Mouse (Mus musculus): ENCODE data around the gene Olfr1152. TPM values are rescaled to one million over a fixed set of nuclear protein-coding genes. Genes with fewer than 3 reads are reported as not detected.

Olfr1152 gene
- not detected for polyA plus RNA-seq (2014; fragmentation: Illumina TruSeq; extraction: RNeasy Lipid Tissue Mini Kit (QIAGEN cat#74804); ENCODE audit: low read depth, low replicate concordance)

DNA sequence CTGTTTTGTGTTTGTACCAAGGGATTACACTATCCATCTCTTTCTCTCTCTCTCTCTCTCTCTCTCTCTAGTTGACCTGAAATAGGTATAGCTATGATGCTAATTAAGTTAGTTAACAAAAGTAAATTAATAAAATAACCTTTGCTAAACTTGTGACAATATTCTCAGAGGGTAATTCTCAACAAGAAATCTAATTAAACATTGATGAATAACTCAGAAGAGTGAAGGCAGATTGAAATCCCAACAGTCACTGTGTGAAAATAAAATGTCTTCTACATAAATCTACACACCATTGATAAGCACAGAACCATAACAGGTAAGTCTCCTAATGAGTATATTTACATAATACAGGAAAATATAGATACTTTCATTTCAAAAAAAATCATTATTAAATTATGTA is at the start of gene Olfr1152:
TSS of gene Olfr1152 (plus strand) at position 301 of the 400 bp plus-strand sequence.

DNA sequence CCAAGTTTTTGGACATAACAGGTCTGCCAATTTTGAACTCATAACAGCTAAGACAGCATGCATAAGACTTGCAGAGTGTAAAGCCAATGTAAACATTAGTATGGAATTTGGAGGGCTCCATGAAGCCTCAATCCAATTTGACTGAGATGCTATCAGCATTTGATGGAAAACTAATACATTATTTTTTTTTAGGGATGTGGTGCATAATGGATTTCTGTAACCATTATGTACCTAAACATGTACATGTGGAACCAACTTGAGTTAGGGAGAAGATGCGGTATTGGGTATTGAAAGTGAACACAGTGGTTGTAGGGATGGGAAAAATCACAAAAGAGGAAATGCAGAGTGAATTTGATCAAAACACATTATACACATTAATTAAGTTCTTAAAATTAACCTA is 36.1 kb upstream of the Olfr1152 start, which contains the start of gene Olfr1148:
TSS of gene Olfr1148 (plus strand) at position 301 of the 400 bp plus-strand sequence.

DNA sequence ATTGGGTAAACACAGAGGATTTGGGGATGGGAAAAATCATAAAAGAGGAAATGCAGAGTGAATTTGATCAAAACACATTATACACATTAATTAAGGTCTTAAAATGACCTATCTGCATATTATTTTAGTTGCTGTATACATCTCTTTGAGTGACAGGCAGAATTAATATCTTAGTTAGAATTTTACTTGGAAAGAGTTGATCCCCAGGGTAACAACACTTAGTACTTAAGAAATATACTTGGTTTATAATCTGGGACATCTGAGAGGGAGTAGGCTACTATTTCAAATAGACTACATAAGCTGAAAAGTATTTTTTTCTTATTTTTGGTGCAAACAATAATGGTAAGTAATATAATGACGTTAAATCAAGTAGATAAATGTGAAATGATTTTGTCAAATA is 22.6 kb upstream of the Olfr1152 start, which contains the start of gene Olfr1150-ps1:
TSS of gene Olfr1150-ps1 (plus strand) at position 301 of the 400 bp plus-strand sequence.

DNA sequence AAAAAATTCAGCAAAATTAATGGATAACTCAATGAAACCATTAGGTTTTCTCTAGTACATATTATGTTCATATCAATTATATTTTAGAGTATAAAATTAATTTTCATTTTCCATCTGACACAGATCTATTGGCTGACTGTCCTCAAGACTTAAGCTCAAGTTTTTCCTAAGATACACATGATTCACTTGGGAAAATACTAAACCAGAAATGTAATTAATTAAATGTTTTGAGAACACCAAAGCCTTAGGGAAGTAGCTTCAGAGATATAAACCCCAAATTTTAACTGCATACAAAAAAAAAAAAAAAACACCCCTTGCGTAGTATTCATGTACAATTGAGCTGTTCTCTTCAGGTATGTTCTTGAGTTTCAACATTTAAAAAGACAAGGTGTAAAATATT is 10.7 kb upstream of the Olfr1152 start, which contains the start of gene Olfr1151:
TSS of gene Olfr1151 (plus strand) at position 301 of the 400 bp plus-strand sequence.

DNA sequence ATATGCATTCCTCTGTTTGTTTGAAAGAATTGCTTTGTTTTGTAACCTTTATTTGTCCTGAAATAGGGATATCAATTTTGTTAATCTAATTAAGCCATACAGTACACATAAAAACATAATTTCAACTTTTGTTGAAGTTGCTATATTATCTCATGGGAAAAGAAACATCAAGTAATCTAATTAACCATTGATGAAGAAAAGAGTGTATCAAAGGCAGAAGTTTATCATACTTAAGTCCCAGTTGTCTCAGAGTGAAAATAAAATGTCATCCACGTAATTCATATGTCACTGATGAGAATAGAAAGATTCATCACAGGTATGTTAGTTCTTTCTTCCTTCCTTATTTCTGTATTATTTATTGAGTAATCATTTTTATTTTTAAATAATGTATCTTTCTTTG is 28.4 kb downstream of the Olfr1152 start, which contains the start of gene Olfr1153:
TSS of gene Olfr1153 (plus strand) at position 301 of the 400 bp plus-strand sequence.

DNA sequence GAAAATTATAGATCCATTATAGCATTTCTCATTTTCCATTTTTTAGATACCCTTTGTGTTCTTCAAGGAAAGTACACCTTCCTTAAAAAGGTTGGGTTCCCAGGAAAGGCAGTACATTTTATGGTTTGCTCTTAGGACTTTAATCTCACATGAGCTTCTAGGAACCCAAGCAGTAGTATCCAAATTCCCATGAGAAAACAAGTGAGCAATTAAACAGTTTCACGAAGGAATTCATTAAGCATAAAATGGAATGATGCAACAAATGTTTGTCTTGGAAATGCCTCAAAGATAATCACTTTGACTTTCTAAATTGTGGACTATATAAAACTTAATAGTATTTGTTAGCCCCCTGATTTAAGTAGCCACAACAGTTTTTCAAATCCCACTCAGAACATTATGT is 38.8 kb downstream of the Olfr1152 start, which contains the start of gene Olfr1154:
TSS of gene Olfr1154 (minus strand) at position 101 of the 400 bp plus-strand sequence.

Other genes with a start within 250 kb of the Olfr1152 start
- gene Olfr1131, start 239.4 kb upstream of the Olfr1152 start, polyA plus RNA-seq (2014; fragmentation: Illumina TruSeq; extraction: RNeasy Lipid Tissue Mini Kit (QIAGEN cat#74804); ENCODE audit: low read depth, low replicate concordance): not detected
- gene Olfr1132, start 229.0 kb upstream of the Olfr1152 start, polyA plus RNA-seq (2014; fragmentation: Illumina TruSeq; extraction: RNeasy Lipid Tissue Mini Kit (QIAGEN cat#74804); ENCODE audit: low read depth, low replicate concordance): not detected
- not detected for gene Olfr1133, start 219.1 kb upstream of the Olfr1152 start, polyA plus RNA-seq (2014; fragmentation: Illumina TruSeq; extraction: RNeasy Lipid Tissue Mini Kit (QIAGEN cat#74804); ENCODE audit: low read depth, low replicate concordance)
- gene Olfr1134, start 208.0 kb upstream of the Olfr1152 start, polyA plus RNA-seq (2014; fragmentation: Illumina TruSeq; extraction: RNeasy Lipid Tissue Mini Kit (QIAGEN cat#74804); ENCODE audit: low read depth, low replicate concordance): not detected
- gene Olfr1135, start 192.8 kb upstream of the Olfr1152 start, polyA plus RNA-seq (2014; fragmentation: Illumina TruSeq; extraction: RNeasy Lipid Tissue Mini Kit (QIAGEN cat#74804); ENCODE audit: low read depth, low replicate concordance): not detected
- not detected for gene Olfr1136, start 172.5 kb upstream of the Olfr1152 start, polyA plus RNA-seq (2014; fragmentation: Illumina TruSeq; extraction: RNeasy Lipid Tissue Mini Kit (QIAGEN cat#74804); ENCODE audit: low read depth, low replicate concordance)
- not detected for gene Olfr1137, start 153.3 kb upstream of the Olfr1152 start, polyA plus RNA-seq (2014; fragmentation: Illumina TruSeq; extraction: RNeasy Lipid Tissue Mini Kit (QIAGEN cat#74804); ENCODE audit: low read depth, low replicate concordance)
- gene Olfr1138, start 126.5 kb upstream of the Olfr1152 start, polyA plus RNA-seq (2014; fragmentation: Illumina TruSeq; extraction: RNeasy Lipid Tissue Mini Kit (QIAGEN cat#74804); ENCODE audit: low read depth, low replicate concordance): not detected
- not detected for gene Olfr1140, start 122.7 kb upstream of the Olfr1152 start, polyA plus RNA-seq (2014; fragmentation: Illumina TruSeq; extraction: RNeasy Lipid Tissue Mini Kit (QIAGEN cat#74804); ENCODE audit: low read depth, low replicate concordance)
- not detected for gene Olfr1141, start 112.5 kb upstream of the Olfr1152 start, polyA plus RNA-seq (2014; fragmentation: Illumina TruSeq; extraction: RNeasy Lipid Tissue Mini Kit (QIAGEN cat#74804); ENCODE audit: low read depth, low replicate concordance)
- gene Olfr152, start 87.0 kb upstream of the Olfr1152 start, polyA plus RNA-seq (2014; fragmentation: Illumina TruSeq; extraction: RNeasy Lipid Tissue Mini Kit (QIAGEN cat#74804); ENCODE audit: low read depth, low replicate concordance): not detected
- gene Olfr1143, start 65.9 kb upstream of the Olfr1152 start, polyA plus RNA-seq (2014; fragmentation: Illumina TruSeq; extraction: RNeasy Lipid Tissue Mini Kit (QIAGEN cat#74804); ENCODE audit: low read depth, low replicate concordance): not detected
- gene Olfr1145, start 56.7 kb upstream of the Olfr1152 start, polyA plus RNA-seq (2014; fragmentation: Illumina TruSeq; extraction: RNeasy Lipid Tissue Mini Kit (QIAGEN cat#74804); ENCODE audit: low read depth, low replicate concordance): not detected
- not detected for gene Olfr1148, start 36.0 kb upstream of the Olfr1152 start, polyA plus RNA-seq (2014; fragmentation: Illumina TruSeq; extraction: RNeasy Lipid Tissue Mini Kit (QIAGEN cat#74804); ENCODE audit: low read depth, low replicate concordance)
- gene Olfr1150-ps1, start 22.5 kb upstream of the Olfr1152 start, polyA plus RNA-seq (2014; fragmentation: Illumina TruSeq; extraction: RNeasy Lipid Tissue Mini Kit (QIAGEN cat#74804); ENCODE audit: low read depth, low replicate concordance): not detected
- not detected for gene Olfr1151, start 10.6 kb upstream of the Olfr1152 start, polyA plus RNA-seq (2014; fragmentation: Illumina TruSeq; extraction: RNeasy Lipid Tissue Mini Kit (QIAGEN cat#74804); ENCODE audit: low read depth, low replicate concordance)
- not detected for gene Olfr1153, start 28.5 kb downstream of the Olfr1152 start, polyA plus RNA-seq (2014; fragmentation: Illumina TruSeq; extraction: RNeasy Lipid Tissue Mini Kit (QIAGEN cat#74804); ENCODE audit: low read depth, low replicate concordance)
- gene Olfr1154, start 38.7 kb downstream of the Olfr1152 start, polyA plus RNA-seq (2014; fragmentation: Illumina TruSeq; extraction: RNeasy Lipid Tissue Mini Kit (QIAGEN cat#74804); ENCODE audit: low read depth, low replicate concordance): not detected
- gene Olfr1155, start 78.6 kb downstream of the Olfr1152 start, polyA plus RNA-seq (2014; fragmentation: Illumina TruSeq; extraction: RNeasy Lipid Tissue Mini Kit (QIAGEN cat#74804); ENCODE audit: low read depth, low replicate concordance): not detected
- gene Olfr1156, start 86.6 kb downstream of the Olfr1152 start, polyA plus RNA-seq (2014; fragmentation: Illumina TruSeq; extraction: RNeasy Lipid Tissue Mini Kit (QIAGEN cat#74804); ENCODE audit: low read depth, low replicate concordance): not detected
- gene Olfr1157, start 101.8 kb downstream of the Olfr1152 start, polyA plus RNA-seq (2014; fragmentation: Illumina TruSeq; extraction: RNeasy Lipid Tissue Mini Kit (QIAGEN cat#74804); ENCODE audit: low read depth, low replicate concordance): not detected
- not detected for gene Olfr74, start 108.2 kb downstream of the Olfr1152 start, polyA plus RNA-seq (2014; fragmentation: Illumina TruSeq; extraction: RNeasy Lipid Tissue Mini Kit (QIAGEN cat#74804); ENCODE audit: low read depth, low replicate concordance)
- gene Olfr1158, start 123.6 kb downstream of the Olfr1152 start, polyA plus RNA-seq (2014; fragmentation: Illumina TruSeq; extraction: RNeasy Lipid Tissue Mini Kit (QIAGEN cat#74804); ENCODE audit: low read depth, low replicate concordance): not detected
- not detected for gene Olfr1160, start 141.8 kb downstream of the Olfr1152 start, polyA plus RNA-seq (2014; fragmentation: Illumina TruSeq; extraction: RNeasy Lipid Tissue Mini Kit (QIAGEN cat#74804); ENCODE audit: low read depth, low replicate concordance)
- not detected for gene Olfr1161, start 156.3 kb downstream of the Olfr1152 start, polyA plus RNA-seq (2014; fragmentation: Illumina TruSeq; extraction: RNeasy Lipid Tissue Mini Kit (QIAGEN cat#74804); ENCODE audit: low read depth, low replicate concordance)
- not detected for gene Olfr73, start 171.2 kb downstream of the Olfr1152 start, polyA plus RNA-seq (2014; fragmentation: Illumina TruSeq; extraction: RNeasy Lipid Tissue Mini Kit (QIAGEN cat#74804); ENCODE audit: low read depth, low replicate concordance)
- gene Olfr1162, start 184.6 kb downstream of the Olfr1152 start, polyA plus RNA-seq (2014; fragmentation: Illumina TruSeq; extraction: RNeasy Lipid Tissue Mini Kit (QIAGEN cat#74804); ENCODE audit: low read depth, low replicate concordance): not detected
- gene Olfr1163, start 205.3 kb downstream of the Olfr1152 start, polyA plus RNA-seq (2014; fragmentation: Illumina TruSeq; extraction: RNeasy Lipid Tissue Mini Kit (QIAGEN cat#74804); ENCODE audit: low read depth, low replicate concordance): not detected
- gene Olfr1164, start 227.5 kb downstream of the Olfr1152 start, polyA plus RNA-seq (2014; fragmentation: Illumina TruSeq; extraction: RNeasy Lipid Tissue Mini Kit (QIAGEN cat#74804); ENCODE audit: low read depth, low replicate concordance): not detected